Mouse (Mus musculus): Measurements from ENCODE around the gene Prdm16. TPM values are rescaled to one million over a fixed set of nuclear protein-coding genes. Genes with fewer than 3 reads are reported as not detected.

The Prdm16 gene
- total RNA-seq, 1 experiment, result 3.1 TPM

DNA sequence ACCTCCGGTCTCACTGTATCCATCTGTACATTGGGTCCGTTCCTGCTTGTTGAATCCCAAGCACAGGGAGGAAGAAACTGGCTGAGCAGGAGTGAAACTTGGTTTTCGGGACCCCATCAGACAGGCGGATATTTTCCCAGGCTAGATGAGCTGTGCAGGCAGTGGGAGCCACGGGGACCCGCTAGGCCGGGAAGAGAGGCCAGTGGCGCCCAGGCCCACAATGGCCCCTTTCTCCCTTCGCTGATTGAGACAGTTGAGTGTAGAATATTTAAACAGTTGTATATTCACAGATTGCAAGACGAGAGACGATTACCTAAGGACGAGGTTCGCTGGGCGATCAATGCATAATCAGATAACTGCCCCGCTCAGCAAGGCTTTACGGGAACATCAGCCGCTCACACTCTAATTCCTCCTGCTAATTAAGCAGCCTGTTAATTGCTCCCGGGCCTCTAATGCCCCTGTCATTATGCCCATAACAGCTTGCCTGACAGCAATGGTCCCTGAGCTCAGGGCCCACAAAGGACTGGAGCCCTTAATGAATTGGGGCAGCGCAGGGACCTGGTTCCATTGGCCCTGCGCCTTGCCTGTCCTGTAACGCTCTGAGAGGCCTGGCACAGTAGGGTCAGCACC is 54.0 kb downstream of the Prdm16 start:
- TF ChIP-seq CHD2 (IDR thresholded peaks at IDR 0.05; ENCODE audit: low read depth, low read length), result no peak
- TF ChIP-seq MAFK (IDR thresholded peaks at IDR 0.05; ENCODE audit: insufficient read depth, low read depth, low read length), result no peak
- TF ChIP-seq ZNF384 (IDR thresholded peaks at IDR 0.05; ENCODE audit: low read depth, low read length), result no peak
- no peak for TF ChIP-seq ZC3H11A (IDR thresholded peaks at IDR 0.05; ENCODE audit: borderline replicate concordance, low read depth, low read length)
- no peak overlapping the region for H3K27ac ChIP-seq (ENCODE audit: insufficient read depth, low read depth, low read length, poor library complexity, severe bottlenecking)

DNA sequence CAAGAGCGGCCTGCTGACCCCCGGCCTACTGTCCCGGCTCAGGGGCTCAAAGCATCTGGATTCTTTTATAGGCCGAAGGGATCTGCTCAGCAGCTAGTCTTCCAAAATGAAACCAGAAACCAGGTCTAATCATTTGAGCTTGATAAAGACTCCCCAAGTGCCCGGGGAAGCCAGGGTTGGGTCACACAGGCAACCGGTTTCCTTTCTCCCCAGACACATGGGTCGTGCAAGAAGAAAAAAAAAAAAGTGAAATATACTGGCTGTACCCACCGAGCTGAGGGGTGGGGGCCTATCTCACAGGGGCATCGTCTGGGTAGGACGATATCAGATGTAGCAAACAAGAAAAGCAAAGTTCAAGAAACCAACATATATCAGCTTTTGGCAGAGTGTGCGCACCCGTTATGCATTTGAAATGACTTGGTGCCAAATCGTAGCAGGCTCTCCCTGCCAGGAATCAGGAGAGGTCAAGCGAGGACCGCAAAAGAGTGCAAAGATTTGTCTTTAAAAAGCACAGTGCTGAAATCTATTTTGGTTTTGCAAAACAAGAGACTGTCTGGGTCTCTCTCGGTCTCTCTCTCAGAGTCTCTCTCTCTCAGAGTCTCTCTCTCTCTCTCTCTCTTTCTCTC is 55.3 kb downstream of the Prdm16 start:
- in situ Hi-C loops (cut with MboI; ENCODE audit: low sequenced_read_pairs in 2 of 2, unreplicated experiment in 2 of 2), result no loop called here
- no peak for DNase-seq (ENCODE audit: low read depth, low spot score)
- Histone ChIP-seq H3K4me3 (ENCODE audit: insufficient read depth in 1 of 2, low read depth in 1 of 2, low read length in 2 of 2, poor library complexity in 1 of 2, severe bottlenecking in 1 of 2) (no peak overlapping the region), H3K27ac (ENCODE audit: insufficient read depth, low read depth, low read length, poor library complexity, severe bottlenecking) (no peak overlapping the region), H3K4me1 (ENCODE audit: control insufficient read depth in 2 of 2, insufficient read depth in 2 of 2, low read length in 2 of 2, poor library complexity in 1 of 2) (no peaks in the 10 kb centered on the region), H3K9me3 (ENCODE audit: control insufficient read depth, insufficient read depth, low read depth, low read length) (no peaks in the 10 kb centered on the region), H3K9ac (ENCODE audit: insufficient read depth, low read depth, low read length, poor library complexity, severe bottlenecking) (no peak overlapping the region), H3K36me3 (ENCODE audit: control insufficient read depth, insufficient read depth, low read length, poor library complexity, severe bottlenecking) (no peaks in the 10 kb centered on the region)
- TF ChIP-seq MAFK (IDR thresholded peaks at IDR 0.05; ENCODE audit: insufficient read depth, low read depth, low read length) (no peak), CHD2 (IDR thresholded peaks at IDR 0.05; ENCODE audit: low read depth, low read length) (no peak), ZC3H11A (IDR thresholded peaks at IDR 0.05; ENCODE audit: borderline replicate concordance, low read depth, low read length) (no peak), HCFC1 (IDR thresholded peaks at IDR 0.05; ENCODE audit: borderline replicate concordance, insufficient read depth, low read length) (no peak), ZNF384 (IDR thresholded peaks at IDR 0.05; ENCODE audit: low read depth, low read length) (no peak)

More for the DNA sequence above, 54.0 kb downstream of the Prdm16 start:
- no peaks in the 10 kb centered on the region for H3K9me3 ChIP-seq (ENCODE audit: control insufficient read depth, insufficient read depth, low read depth, low read length)
- H3K36me3 ChIP-seq (ENCODE audit: control insufficient read depth, insufficient read depth, low read length, poor library complexity, severe bottlenecking), result no peaks in the 10 kb centered on the region
- H3K9ac ChIP-seq (ENCODE audit: insufficient read depth, low read depth, low read length, poor library complexity, severe bottlenecking), result no peak overlapping the region
- DNase-seq (ENCODE audit: low read depth, low spot score), result no peak
- in situ Hi-C loops (cut with MboI; ENCODE audit: low sequenced_read_pairs in 2 of 2, unreplicated experiment in 2 of 2), result no loop called here
- no peaks in the 10 kb centered on the region for H3K4me1 ChIP-seq (ENCODE audit: control insufficient read depth in 2 of 2, insufficient read depth in 2 of 2, low read length in 2 of 2, poor library complexity in 1 of 2)
- no peak overlapping the region for H3K4me3 ChIP-seq (ENCODE audit: insufficient read depth in 1 of 2, low read depth in 1 of 2, low read length in 2 of 2, poor library complexity in 1 of 2, severe bottlenecking in 1 of 2)

DNA sequence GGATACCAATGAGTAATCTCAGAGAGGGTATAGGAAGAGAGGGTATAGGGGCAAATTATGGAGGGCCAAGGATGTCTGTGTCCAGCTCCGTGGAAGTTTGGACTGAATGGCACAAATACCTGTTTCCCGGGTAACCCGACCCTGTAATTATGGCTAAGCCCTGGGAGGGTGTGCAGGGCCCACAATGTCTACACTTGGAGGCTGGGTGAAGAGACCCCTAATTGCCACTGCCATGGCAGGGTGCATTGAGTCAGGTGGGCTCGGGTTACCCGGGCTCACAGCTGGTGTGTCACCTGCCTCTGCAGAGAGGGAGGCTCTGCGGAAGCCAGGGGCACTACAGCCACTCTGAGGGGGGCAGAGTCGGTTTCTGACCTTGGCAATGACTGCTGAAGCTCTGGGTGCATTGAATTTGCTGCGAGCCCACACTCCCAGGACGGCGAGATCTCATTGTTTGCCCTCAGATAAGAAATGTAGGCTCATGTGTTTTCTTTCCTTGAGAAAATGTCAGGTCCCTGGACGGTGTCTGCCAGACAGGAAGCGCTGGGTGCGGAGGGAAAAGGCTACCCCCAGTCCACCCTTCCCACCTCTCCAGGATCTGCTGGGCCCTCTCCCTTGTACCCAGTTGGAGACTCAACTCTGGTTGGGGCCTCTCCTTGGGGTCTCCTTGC is 62.3 kb downstream of the Prdm16 start:
- H3K27ac ChIP-seq (ENCODE audit: insufficient read depth, low read depth, low read length, poor library complexity, severe bottlenecking), result no peak overlapping the region
- no peaks in the 10 kb centered on the region for H3K36me3 ChIP-seq (ENCODE audit: control insufficient read depth, insufficient read depth, low read length, poor library complexity, severe bottlenecking)
- DNase-seq (ENCODE audit: low read depth, low spot score), result no peak
- H3K9me3 ChIP-seq (ENCODE audit: control insufficient read depth, insufficient read depth, low read depth, low read length), result no peaks in the 10 kb centered on the region
- no peak overlapping the region for H3K4me3 ChIP-seq (ENCODE audit: insufficient read depth in 1 of 2, low read depth in 1 of 2, low read length in 2 of 2, poor library complexity in 1 of 2, severe bottlenecking in 1 of 2)
- H3K4me1 ChIP-seq (ENCODE audit: control insufficient read depth in 2 of 2, insufficient read depth in 2 of 2, low read length in 2 of 2, poor library complexity in 1 of 2), result 0 out of 4 replicates have a peak, but pooled peaks cover 0 to 1% of the 10 kb centered on the region in 2 experiments
- in situ Hi-C loops (cut with MboI; ENCODE audit: low sequenced_read_pairs in 2 of 2, unreplicated experiment in 2 of 2), result no loop called here
- no peak for TF ChIP-seq CHD2 (IDR thresholded peaks at IDR 0.05; ENCODE audit: low read depth, low read length)
- TF ChIP-seq MAFK (IDR thresholded peaks at IDR 0.05; ENCODE audit: insufficient read depth, low read depth, low read length), result no peak
- no peak for TF ChIP-seq HCFC1 (IDR thresholded peaks at IDR 0.05; ENCODE audit: borderline replicate concordance, insufficient read depth, low read length)
- no peak for TF ChIP-seq ZC3H11A (IDR thresholded peaks at IDR 0.05; ENCODE audit: borderline replicate concordance, low read depth, low read length)
- no peak overlapping the region for H3K9ac ChIP-seq (ENCODE audit: insufficient read depth, low read depth, low read length, poor library complexity, severe bottlenecking)

DNA sequence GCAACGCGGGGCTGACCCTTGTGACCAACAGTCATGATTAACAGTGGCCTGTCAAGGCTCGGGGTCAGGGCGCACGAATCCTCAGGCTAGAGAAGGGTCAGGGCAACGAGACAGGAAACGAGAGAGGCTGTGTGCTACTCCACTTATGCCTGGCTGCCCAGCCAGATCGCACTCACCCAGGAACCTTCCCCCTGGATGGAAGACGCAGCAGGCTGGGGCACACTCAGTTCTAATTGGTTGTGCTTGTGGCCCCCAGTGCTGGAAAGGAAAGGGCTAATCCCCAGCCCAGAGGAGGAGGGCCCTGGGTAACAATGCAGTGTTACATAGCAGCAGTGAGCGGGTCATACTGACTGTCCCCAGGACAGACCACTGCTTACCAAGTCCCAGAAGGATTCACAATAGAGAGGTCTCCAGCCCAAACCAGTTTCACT is 66.2 kb downstream of the Prdm16 start:
- no peak overlapping the region for H3K9ac ChIP-seq (ENCODE audit: insufficient read depth, low read depth, low read length, poor library complexity, severe bottlenecking)
- no peaks in the 10 kb centered on the region for H3K9me3 ChIP-seq (ENCODE audit: control insufficient read depth, insufficient read depth, low read depth, low read length)
- in situ Hi-C loops (cut with MboI; ENCODE audit: low sequenced_read_pairs in 2 of 2, unreplicated experiment in 2 of 2), result no loop called here
- TF ChIP-seq MAFK (IDR thresholded peaks at IDR 0.05; ENCODE audit: insufficient read depth, low read depth, low read length) (no peak), HCFC1 (IDR thresholded peaks at IDR 0.05; ENCODE audit: borderline replicate concordance, insufficient read depth, low read length) (no peak), ZNF384 (IDR thresholded peaks at IDR 0.05; ENCODE audit: low read depth, low read length) (no peak), CHD2 (IDR thresholded peaks at IDR 0.05; ENCODE audit: low read depth, low read length) (no peak), ZC3H11A (IDR thresholded peaks at IDR 0.05; ENCODE audit: borderline replicate concordance, low read depth, low read length) (no peak)
- H3K4me1 ChIP-seq (ENCODE audit: control insufficient read depth in 2 of 2, insufficient read depth in 2 of 2, low read length in 2 of 2, poor library complexity in 1 of 2), result 0 out of 4 replicates have a peak, but pooled peaks cover 0 to 1% of the 10 kb centered on the region in 2 experiments
- DNase-seq (ENCODE audit: low read depth, low spot score), result no peak
- H3K36me3 ChIP-seq (ENCODE audit: control insufficient read depth, insufficient read depth, low read length, poor library complexity, severe bottlenecking), result no peaks in the 10 kb centered on the region
- H3K27ac ChIP-seq (ENCODE audit: insufficient read depth, low read depth, low read length, poor library complexity, severe bottlenecking), result no peak overlapping the region
- H3K4me3 ChIP-seq (ENCODE audit: insufficient read depth in 1 of 2, low read depth in 1 of 2, low read length in 2 of 2, poor library complexity in 1 of 2, severe bottlenecking in 1 of 2), result no peak overlapping the region
